Mouse (Mus musculus) small intestine, adult 2 months (tissue): ENCODE results near the gene Cacng8.

Experiments
- CTCF ChIP-seq: fragments of 200-500 bp; IDR thresholded peaks from 2 replicates; pipeline ENCODE4 v1.5.1; 2012; ENCODE audit warnings: low read depth, mild to moderate bottlenecking, control low read depth, inconsistent platforms, low read length, moderate library complexity, mixed read lengths; ENCODE audit not compliant: insufficient replicate concordance, insufficient read length; ENCODE audit errors: extremely low read depth
- POLR2A ChIP-seq: fragments of 200-500 bp; IDR thresholded peaks from 2 replicates; pipeline ENCODE4 v1.6.1; 2012; ENCODE audit warnings: low read depth, mild to moderate bottlenecking, control low read depth, inconsistent platforms, low read length, moderate library complexity

DNA sequence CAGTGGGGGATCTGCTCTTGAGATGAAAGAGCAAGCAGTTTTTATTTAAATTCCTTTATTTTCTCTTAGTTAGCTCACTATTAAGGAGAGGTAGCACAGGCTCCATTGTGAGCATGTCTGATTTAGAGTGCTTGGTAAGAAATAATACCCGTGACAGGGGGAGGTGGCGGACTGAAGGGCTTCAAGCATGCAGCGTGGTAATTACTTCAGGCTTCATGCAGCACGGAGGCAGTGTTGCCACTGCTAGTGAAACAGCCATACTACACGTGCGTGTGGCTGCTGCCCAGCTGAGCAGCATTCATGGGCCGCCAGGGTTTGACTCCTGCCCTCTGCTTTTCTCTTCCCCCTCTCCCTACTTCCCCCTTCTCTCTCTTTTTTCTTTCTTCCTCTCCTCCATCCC lies 7.3 kb downstream of the Cacng8 start:
- TF ChIP-seq POLR2A, result no peak
- TF ChIP-seq CTCF, result no peak
